Mouse (Mus musculus) E14TG2a.4 (cell line): ENCODE data around the gene Grb2.

Experiments used
- CTCF ChIP-seq: conservative IDR thresholded peaks from 2 replicates; pipeline ENCODE4 v1.5.1; 2014; ENCODE audit warnings: low read length
- POU5F1 ChIP-seq: IDR thresholded peaks from 2 replicates; pipeline ENCODE4 v1.6.1; 2014; ENCODE audit warnings: low read length, borderline replicate concordance

DNA sequence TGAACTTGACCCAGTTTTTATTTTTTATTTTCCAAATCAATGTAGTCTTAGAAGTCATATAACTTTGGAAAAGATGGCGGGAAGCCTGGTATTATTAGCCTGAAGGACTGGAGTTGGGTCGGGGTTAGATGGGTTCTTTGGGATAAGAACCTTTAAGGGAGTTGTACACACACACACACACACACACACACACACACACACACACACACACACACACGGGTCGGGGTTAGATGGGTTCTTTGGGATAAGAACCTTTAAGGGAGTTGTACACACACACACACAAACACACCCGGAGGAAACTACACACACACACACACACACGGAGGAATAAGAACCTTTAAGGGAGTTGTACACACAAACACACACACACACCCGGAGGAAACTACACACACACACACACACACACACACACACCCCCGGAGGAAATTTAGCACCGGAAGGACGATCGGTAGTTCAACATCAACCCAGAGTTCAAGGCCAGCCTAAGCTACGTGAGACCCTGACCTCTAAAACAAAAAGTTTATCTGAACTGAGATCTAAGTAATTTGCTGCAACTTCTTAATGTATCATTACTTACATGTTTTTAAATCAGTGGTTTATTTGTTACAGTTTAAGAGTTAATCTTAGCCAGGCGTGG is 79.8 kb downstream of the Grb2 start:
- no peak for TF ChIP-seq CTCF
- no peak for TF ChIP-seq POU5F1
